Mouse (Mus musculus) liver, embryonic 13.5 days (tissue): ENCODE results near the gene Fam186b. TPM values are rescaled to one million over a fixed set of nuclear protein-coding genes. Genes with fewer than 3 reads are reported as not detected.

Source experiments
- ATAC-seq: fragments of 200-750 bp; cut with Nextera tagmentation; 2 replicates; pipeline ENCODE4 v1.8.0; 2017; ENCODE audit warnings: low read depth, mild to moderate bottlenecking, moderate number of reproducible peaks, moderate library complexity
- DNase-seq: peaks from one replicate; pipeline ENCODE4 v3.0.0; 2022
- H3K27ac ChIP-seq: fragments of 300-500 bp; sonication (generic); 2 replicates; pipeline ENCODE4 v1.5.1; 2015; ENCODE audit warnings: moderate library complexity, mild to moderate bottlenecking, inconsistent platforms
- H3K27me3 ChIP-seq: fragments of 300-500 bp; sonication (generic); 2 replicates; pipeline ENCODE4 v1.6.1; 2015; ENCODE audit warnings: mild to moderate bottlenecking, inconsistent platforms
- H3K36me3 ChIP-seq: fragments of 300-500 bp; sonication (generic); 2 replicates; pipeline ENCODE4 v1.6.1; 2015; ENCODE audit warnings: mild to moderate bottlenecking, inconsistent platforms
- H3K4me1 ChIP-seq: fragments of 300-500 bp; sonication (generic); replicated peaks from 2 replicates; pipeline ENCODE4 v1.6.1; 2015; ENCODE audit warnings: inconsistent platforms
- H3K4me2 ChIP-seq: fragments of 300-500 bp; sonication (generic); 2 replicates; pipeline ENCODE4 v1.6.1; 2015; ENCODE audit warnings: inconsistent platforms, mild to moderate bottlenecking, moderate library complexity
- H3K4me3 ChIP-seq: fragments of 300-500 bp; sonication (generic); replicated peaks from 2 replicates; pipeline ENCODE4 v1.5.1; 2015; ENCODE audit warnings: mild to moderate bottlenecking, inconsistent platforms
- H3K9ac ChIP-seq: fragments of 300-500 bp; sonication (generic); 2 replicates; pipeline ENCODE4 v1.6.1; 2015; ENCODE audit warnings: mild to moderate bottlenecking, inconsistent platforms
- H3K9me3 ChIP-seq: fragments of 300-500 bp; sonication (generic); replicated peaks from 2 replicates; pipeline ENCODE4 v1.6.1; 2016; ENCODE audit warnings: inconsistent platforms
- WGBS: fragments of 180-500 bp; shearing (Covaris S2); methylation state at CpG from one replicate; pipeline ENCODE4 v1.1.7; 2015; ENCODE audit not compliant: insufficient replicate concordance; 5-methylcytosine and 5-hydroxymethylcytosine counted together
- polyA plus RNA-seq: library from polyadenylated mRNA; unstranded; fragments of >200 nt; fragmentation: Nextera tagmentation; extraction: Ambion mirVana; gene quantifications from 2 replicates; pipeline ENCODE4 v1.2.1, GENCODE M21; 2015

Gene Fam186b
- polyA plus RNA-seq, 1 experiment from 2014 or later: not detected

DNA sequence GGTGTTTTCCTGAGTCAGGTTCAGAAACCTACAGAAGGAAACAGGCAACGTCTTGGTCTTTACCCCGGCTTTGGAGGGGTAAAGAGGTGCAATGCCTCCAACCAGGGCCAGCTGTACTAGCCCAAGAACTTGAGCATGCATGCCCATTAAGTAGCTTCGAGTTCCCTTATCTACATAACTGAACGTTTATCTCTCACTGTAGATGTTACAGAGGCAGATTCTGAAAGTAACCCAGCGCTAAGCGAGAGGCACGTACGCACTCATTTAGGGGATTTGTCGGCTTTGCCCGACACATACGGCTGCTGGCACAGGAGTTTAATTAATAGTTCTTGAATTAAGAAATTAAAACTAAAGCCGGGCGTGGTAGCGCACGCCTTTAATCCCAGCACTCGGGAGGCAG, 1.4 kb downstream of the Fam186b start:
- ATAC-seq (peak; percentile 8; the same call in 1 of the 2 replicates), DNase-seq (no peak)
- no peak overlapping the region for H3K27ac ChIP-seq
- H3K36me3 ChIP-seq: no peaks in the 10 kb centered on the region
- peak overlapping the region; percentile 84 for H3K4me2 ChIP-seq
- WGBS: 9% methylated on average over 16 of the region's 16 CpGs
- peaks cover 8% of the 10 kb centered on the region for H3K27me3 ChIP-seq
- H3K9ac ChIP-seq: peak overlapping the region; percentile 73
- peak overlapping the region; percentile 69 for H3K4me3 ChIP-seq
- H3K4me1 ChIP-seq: peaks cover 30% of the 10 kb centered on the region
- no peaks in the 10 kb centered on the region for H3K9me3 ChIP-seq

DNA sequence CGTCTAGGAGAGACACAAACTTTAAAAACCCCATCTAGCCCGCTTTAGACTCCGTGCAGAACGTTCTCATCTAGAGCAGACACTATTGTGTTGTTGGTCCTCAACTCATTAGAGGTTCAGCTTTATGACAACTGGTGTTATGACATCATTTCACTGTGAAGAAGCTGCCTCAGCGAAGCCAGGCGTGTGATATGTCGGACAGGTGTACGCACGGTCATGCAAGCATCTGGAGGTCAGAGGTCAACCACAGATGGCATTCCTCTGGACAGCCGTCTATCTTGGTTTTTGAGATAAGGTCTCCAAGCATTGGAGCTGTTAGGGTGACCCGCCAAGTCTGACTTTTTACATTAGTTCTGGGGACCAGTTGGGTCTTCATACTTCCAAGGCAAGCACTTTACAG, 5.1 kb downstream of the Fam186b start:
- no peak overlapping the region for H3K4me2 ChIP-seq
- peaks cover 17% of the 10 kb centered on the region for H3K4me1 ChIP-seq
- ATAC-seq (no peak), DNase-seq (no peak)
- 68% methylated on average over 11 of the region's 11 CpGs for WGBS
- no peak overlapping the region for H3K4me3 ChIP-seq
- no peak overlapping the region for H3K9ac ChIP-seq
- no peaks in the 10 kb centered on the region for H3K9me3 ChIP-seq
- H3K27me3 ChIP-seq: peaks cover 10% of the 10 kb centered on the region
- no peaks in the 10 kb centered on the region for H3K36me3 ChIP-seq
- no peak overlapping the region for H3K27ac ChIP-seq

DNA sequence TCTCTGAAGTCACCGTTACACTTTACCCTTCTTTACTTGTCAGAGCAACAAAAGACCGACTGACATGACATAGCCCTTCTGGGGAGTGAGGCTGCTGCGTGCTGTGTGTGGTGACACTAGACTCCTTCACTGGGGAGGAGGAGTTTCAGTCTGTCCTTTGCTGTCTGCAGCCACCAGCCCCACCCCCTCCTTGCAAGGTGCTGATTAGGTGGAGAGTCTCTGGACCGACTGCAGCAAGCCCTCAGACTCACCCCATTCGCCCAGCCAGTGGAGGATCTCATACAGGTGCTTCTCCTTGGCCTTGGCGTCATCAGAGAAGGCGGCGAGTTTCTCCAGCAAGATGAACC, 10.5 kb downstream of the Fam186b start:
- no peak overlapping the region for H3K9ac ChIP-seq
- H3K9me3 ChIP-seq: no peaks in the 10 kb centered on the region
- WGBS: 38% methylated on average over 8 of the region's 8 CpGs
- H3K4me1 ChIP-seq: peaks cover 21% of the 10 kb centered on the region
- DNase-seq: peak; percentile 32
- H3K27ac ChIP-seq: no peak overlapping the region
- no peaks in the 10 kb centered on the region for H3K36me3 ChIP-seq
- H3K27me3 ChIP-seq: 0 out of 2 replicates have a peak, but pooled peaks cover 2% of the 10 kb centered on the region
- ATAC-seq: peak; percentile 81
- peak overlapping the region; percentile 41 for H3K4me2 ChIP-seq
- H3K4me3 ChIP-seq: no peak overlapping the region

DNA sequence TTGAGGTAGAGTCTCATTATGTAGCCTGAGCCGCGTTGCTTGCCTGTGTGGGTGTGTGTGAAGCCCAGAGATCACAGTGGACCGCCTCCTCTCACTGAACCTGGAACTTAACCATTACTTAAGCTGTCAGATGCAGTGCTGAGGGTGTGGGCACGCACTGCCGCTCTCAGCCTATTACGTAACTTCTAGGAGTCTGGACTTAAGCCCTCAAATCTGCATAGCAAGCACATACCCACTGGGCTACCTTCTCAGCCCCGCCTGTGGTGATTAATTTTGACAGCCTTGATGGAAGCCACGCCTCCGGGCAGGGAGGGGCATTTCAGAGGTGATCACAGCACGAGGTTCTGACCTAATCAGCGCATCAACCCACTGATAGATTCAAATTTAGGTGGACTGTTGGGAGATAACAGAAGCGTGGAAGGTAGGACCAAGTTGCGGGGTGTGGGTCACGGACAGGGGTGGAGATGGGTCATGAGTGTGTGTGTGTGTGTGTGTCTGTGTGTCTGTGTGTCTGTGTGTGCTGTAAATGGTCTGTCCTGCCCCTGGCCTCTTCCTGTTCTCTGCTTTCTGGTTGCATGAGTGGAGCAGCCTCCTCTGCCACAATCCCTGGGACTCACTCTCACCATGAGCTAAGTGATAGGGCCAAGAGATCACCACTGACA, 11.0 kb downstream of the Fam186b start:
- Histone ChIP-seq H3K27ac (no peak overlapping the region), H3K9me3 (no peaks in the 10 kb centered on the region), H3K9ac (no peak overlapping the region), H3K4me2 (peak overlapping the region; percentile 41), H3K4me1 (peaks cover 21% of the 10 kb centered on the region), H3K36me3 (no peaks in the 10 kb centered on the region), H3K27me3 (0 out of 2 replicates have a peak, but pooled peaks cover 3% of the 10 kb centered on the region), H3K4me3 (no peak overlapping the region)
- ATAC-seq (peak; percentile 67), DNase-seq (peak; percentile 48)
- 19% methylated on average over 14 of the region's 14 CpGs for WGBS

DNA sequence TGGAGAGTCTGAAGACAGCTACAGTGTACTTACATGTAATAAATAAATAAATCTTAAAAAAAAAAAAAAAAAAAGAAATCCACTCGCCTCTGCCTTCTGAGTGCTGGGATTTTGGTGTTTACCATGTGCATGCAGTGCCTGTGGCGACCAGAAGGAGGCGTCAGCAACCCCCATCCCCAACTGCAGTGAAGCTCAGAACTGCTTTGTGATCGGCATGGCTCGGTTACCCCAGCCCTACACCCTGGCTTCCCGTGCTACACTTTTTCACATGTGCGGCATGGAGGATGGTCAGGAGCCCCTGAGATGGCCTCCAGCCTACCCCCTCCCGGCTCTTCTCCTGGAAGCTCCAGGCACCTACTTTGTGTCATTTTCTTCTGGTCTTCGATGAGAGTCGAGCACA, 12.2 kb downstream of the Fam186b start:
- no peak for ATAC-seq
- DNase-seq: no peak
- peaks cover 21% of the 10 kb centered on the region for H3K4me1 ChIP-seq
- no peak overlapping the region for H3K9ac ChIP-seq
- no peaks in the 10 kb centered on the region for H3K36me3 ChIP-seq
- no peak overlapping the region for H3K4me2 ChIP-seq
- H3K27ac ChIP-seq: no peak overlapping the region
- WGBS: 51% methylated on average over 10 of the region's 10 CpGs
- no peak overlapping the region for H3K4me3 ChIP-seq
- H3K9me3 ChIP-seq: no peaks in the 10 kb centered on the region
- 0 out of 2 replicates have a peak, but pooled peaks cover 7% of the 10 kb centered on the region for H3K27me3 ChIP-seq

DNA sequence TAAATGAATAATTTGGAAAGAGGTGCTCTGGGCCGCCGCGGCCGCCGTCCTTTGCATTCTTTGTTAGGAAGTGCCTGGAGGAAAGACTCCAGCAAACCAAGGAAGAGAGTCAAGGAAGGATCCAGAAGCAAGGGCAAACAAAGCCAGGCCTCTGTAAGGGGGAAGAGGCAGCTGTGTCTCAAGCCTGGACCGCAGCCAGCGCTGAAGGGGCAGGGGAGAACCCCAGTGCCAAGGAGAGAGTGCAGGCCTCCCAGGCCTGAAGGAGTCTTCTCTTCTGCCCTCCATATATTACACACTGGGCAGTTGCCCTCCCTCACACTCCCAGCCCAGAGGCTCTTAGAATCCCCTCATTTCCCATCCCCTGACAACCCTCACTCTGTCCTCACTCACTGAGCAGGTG, 17.4 kb downstream of the Fam186b start:
- Histone ChIP-seq H3K9ac (no peak overlapping the region), H3K9me3 (no peaks in the 10 kb centered on the region), H3K4me3 (no peak overlapping the region), H3K4me1 (no peaks in the 10 kb centered on the region), H3K36me3 (no peaks in the 10 kb centered on the region), H3K27ac (no peak overlapping the region), H3K27me3 (0 out of 2 replicates have a peak, but pooled peaks cover 5% of the 10 kb centered on the region), H3K4me2 (no peak overlapping the region)
- ATAC-seq (no peak), DNase-seq (no peak)
- 85% methylated on average over 7 of the region's 7 CpGs for WGBS

DNA sequence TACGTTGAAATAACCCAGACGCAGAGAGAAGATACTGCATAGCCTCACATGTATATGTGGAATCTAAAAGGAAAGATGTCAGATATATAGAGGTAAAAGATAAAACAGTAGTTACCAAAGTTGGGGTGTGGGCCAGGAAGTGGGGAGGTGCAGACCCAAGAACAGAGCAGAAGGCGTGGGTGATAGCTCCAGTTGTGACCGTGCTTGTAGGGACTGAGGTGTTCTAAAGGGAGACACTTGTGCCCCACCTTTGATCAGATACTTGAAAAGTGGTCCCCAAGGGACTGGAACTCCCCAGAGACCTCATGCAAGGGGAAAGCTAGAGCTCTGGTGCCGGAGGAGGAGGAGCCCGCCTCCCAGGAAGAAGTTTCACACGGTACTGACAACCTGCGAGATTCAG, 19.6 kb downstream of the Fam186b start:
- ATAC-seq (no peak), DNase-seq (no peak)
- 56% methylated on average over 8 of the region's 8 CpGs for WGBS
- Histone ChIP-seq H3K4me2 (no peak overlapping the region), H3K36me3 (no peaks in the 10 kb centered on the region), H3K27ac (no peak overlapping the region), H3K9ac (no peak overlapping the region), H3K4me3 (no peak overlapping the region), H3K27me3 (0 out of 2 replicates have a peak, but pooled peaks cover 5% of the 10 kb centered on the region), H3K4me1 (no peaks in the 10 kb centered on the region), H3K9me3 (no peaks in the 10 kb centered on the region)

DNA sequence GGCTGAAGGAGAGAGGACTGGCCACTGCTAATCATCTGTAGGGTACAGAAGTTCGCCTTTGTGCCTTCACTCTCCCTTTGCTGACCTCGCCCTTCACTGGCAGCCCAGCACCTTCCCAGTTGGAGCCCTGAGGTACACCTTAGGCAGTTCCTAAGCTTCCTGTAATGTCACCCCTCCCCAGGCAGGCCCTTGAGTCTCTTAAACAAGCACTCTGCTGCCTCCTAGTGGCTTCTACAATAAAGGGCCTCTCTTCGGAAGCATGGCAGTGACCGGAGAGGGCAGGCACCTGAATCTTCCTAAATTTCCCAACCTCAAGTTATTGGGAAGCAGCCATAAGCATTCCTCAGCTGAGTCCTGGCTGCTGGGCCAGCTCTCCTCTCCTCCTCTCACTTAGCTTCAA, 30.0 kb downstream of the Fam186b start:
- peak; percentile 43 for ATAC-seq
- peaks cover 6% of the 10 kb centered on the region for H3K4me1 ChIP-seq
- H3K4me3 ChIP-seq: no peak overlapping the region
- H3K27ac ChIP-seq: no peak overlapping the region
- H3K9ac ChIP-seq: no peak overlapping the region
- WGBS: 21% methylated on average over 4 of the region's 4 CpGs
- H3K9me3 ChIP-seq: no peaks in the 10 kb centered on the region
- peak; percentile 47 for DNase-seq
- H3K36me3 ChIP-seq: no peaks in the 10 kb centered on the region
- H3K27me3 ChIP-seq: no peaks in the 10 kb centered on the region
- H3K4me2 ChIP-seq: no peak overlapping the region

DNA sequence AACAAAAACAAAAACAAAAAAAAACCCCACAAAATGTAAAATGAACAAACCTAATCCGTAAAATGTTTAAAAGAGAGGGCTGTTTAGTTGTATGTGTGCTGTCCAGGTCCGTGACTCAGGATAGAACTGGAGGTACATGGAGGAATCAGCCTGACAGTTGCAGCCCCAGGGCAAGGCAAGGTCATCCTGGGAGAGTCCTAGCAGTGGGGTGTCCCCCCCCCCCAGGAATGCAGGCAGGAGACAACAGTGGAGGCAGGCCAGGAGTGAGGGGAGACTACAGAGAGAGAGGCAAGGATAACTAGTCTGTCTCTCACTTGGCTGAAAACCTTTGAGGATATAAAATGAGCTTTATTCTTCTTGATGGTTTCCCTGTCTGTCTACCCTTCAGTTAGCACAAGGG, 31.3 kb downstream of the Fam186b start:
- no peak overlapping the region for H3K4me3 ChIP-seq
- no peak overlapping the region for H3K4me2 ChIP-seq
- no peak overlapping the region for H3K9ac ChIP-seq
- no peaks in the 10 kb centered on the region for H3K9me3 ChIP-seq
- no peak overlapping the region for H3K27ac ChIP-seq
- no peak for DNase-seq
- no peaks in the 10 kb centered on the region for H3K27me3 ChIP-seq
- no peak for ATAC-seq
- no peaks in the 10 kb centered on the region for H3K36me3 ChIP-seq
- peaks cover 16% of the 10 kb centered on the region for H3K4me1 ChIP-seq
- 69% methylated on average over 2 of the region's 2 CpGs for WGBS

DNA sequence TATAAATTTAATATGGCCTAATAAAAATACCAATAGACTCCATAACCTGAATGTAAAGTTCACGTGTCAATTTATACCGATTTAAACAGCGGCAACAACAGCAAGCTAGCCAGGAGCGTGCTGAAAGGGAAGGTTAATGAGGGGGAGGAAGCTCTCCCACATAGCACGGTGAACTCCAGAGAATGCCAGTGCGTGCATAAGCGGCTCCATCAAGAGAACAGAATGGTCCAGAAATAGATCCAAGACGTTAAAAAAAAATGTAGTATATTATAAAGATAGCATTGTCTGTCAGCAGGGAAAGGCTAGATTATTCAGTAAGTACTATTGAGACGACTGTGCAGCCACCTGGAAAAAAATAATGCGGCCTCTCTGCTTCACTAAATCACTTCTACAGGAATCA, 33.0 kb downstream of the Fam186b start:
- no peak for ATAC-seq
- WGBS: 64% methylated on average over 10 of the region's 10 CpGs
- Histone ChIP-seq H3K27me3 (no peaks in the 10 kb centered on the region), H3K9me3 (no peaks in the 10 kb centered on the region), H3K4me2 (no peak overlapping the region), H3K36me3 (no peaks in the 10 kb centered on the region), H3K27ac (no peak overlapping the region), H3K4me3 (no peak overlapping the region), H3K4me1 (peaks cover 19% of the 10 kb centered on the region), H3K9ac (no peak overlapping the region)
- no peak for DNase-seq

DNA sequence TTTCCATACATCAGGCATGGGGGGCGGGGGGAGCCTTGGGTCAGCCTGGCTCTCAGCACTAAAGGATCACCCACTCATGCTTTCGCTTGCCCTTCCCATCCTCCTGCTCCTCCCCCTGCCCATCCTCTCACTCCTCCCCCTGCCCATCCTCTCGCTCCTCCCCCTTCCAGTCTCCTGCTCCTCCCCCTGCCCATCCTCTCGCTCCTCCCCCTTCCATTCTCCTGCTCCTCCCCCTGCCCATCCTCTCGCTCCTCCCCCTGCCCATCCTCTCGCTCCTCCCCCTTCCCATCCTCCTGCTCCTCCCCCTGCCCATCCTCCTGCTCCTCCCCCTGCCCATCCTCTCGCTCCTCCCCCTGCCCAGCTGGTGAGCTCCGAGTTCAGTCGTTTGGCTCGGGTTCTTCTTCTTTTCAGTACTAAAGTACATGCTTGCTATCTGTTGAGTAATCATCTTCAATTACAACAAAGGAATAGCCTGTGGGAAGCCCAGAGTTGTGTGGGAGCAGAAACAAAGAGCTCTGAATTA, 35.9 kb downstream of the Fam186b start:
- Histone ChIP-seq H3K27ac (no peak overlapping the region), H3K9ac (peak overlapping the region; percentile 27; the same call in 1 of the 2 replicates), H3K4me3 (peak overlapping the region; percentile 34), H3K9me3 (no peaks in the 10 kb centered on the region), H3K4me2 (peak overlapping the region; percentile 65), H3K4me1 (peaks cover 20% of the 10 kb centered on the region), H3K27me3 (no peaks in the 10 kb centered on the region), H3K36me3 (no peaks in the 10 kb centered on the region)
- DNase-seq (peak; percentile 53), ATAC-seq (peak; percentile 60)
- WGBS: 2% methylated on average over 8 of the region's 10 CpGs

DNA sequence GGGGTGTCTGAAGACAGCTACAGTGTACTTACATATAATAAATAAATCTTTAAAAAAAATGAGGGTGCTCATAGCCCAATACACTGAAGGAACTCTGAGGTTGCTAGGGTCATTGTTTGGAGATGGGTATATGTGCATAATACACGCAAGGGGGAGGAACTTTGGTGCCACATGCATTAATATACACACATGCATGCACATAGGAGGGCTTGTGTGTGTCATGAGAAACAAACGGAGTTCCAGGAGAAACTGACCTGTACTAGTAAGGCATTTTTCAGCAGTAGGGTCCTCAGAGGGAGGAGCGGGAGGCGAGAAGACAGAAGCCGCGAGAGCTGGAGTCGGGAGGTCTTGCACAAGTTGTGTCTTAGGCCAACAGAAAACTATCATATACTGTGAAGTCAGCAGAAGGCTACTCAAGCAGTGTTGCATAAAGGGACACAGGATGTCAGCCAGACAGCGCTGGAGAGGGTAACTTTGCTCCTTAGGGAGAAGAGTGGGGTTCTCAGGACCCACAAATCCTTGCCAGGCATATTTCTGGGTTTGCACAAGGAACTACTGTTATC, 36.4 kb downstream of the Fam186b start:
- Histone ChIP-seq H3K27me3 (no peaks in the 10 kb centered on the region), H3K4me2 (peak overlapping the region; percentile 42), H3K36me3 (no peaks in the 10 kb centered on the region), H3K4me3 (no peak overlapping the region), H3K9me3 (no peaks in the 10 kb centered on the region), H3K27ac (no peak overlapping the region), H3K4me1 (peaks cover 25% of the 10 kb centered on the region), H3K9ac (no peak overlapping the region)
- no peak for DNase-seq
- peak; percentile 50 for ATAC-seq
- WGBS: 56% methylated on average over 8 of the region's 8 CpGs
